Mouse (Mus musculus) intestine, postnatal 0 days (tissue): ENCODE measurements around the gene Smg6. TPM values are rescaled to one million over a fixed set of nuclear protein-coding genes. Genes with fewer than 3 reads are reported as not detected.
A peak's percentile ranks its signal among the peaks of the same experiment; 100 is the strongest.

Experiments used
- ATAC-seq: fragments of 200-750 bp; cut with Nextera tagmentation; 2 replicates; pipeline ENCODE4 v1.8.0; 2017; ENCODE audit warnings: mild to moderate bottlenecking, moderate TSS enrichment, moderate library complexity
- H3K27ac ChIP-seq: fragments of 300-500 bp; sonication (generic); 2 replicates; pipeline ENCODE4 v1.5.1; 2014; ENCODE audit warnings: mild to moderate bottlenecking, low read depth, low read length, moderate library complexity
- H3K27me3 ChIP-seq: fragments of 300-500 bp; sonication (generic); replicated peaks from 2 replicates; pipeline ENCODE4 v1.6.1; 2014; ENCODE audit warnings: low read length, mixed read lengths; ENCODE audit not compliant: control insufficient read depth, insufficient read depth
- H3K36me3 ChIP-seq: fragments of 300-500 bp; sonication (generic); 2 replicates; pipeline ENCODE4 v1.6.1; 2014; ENCODE audit warnings: mild to moderate bottlenecking, moderate library complexity; ENCODE audit not compliant: control insufficient read depth, insufficient read depth
- H3K4me1 ChIP-seq: fragments of 300-500 bp; sonication (generic); replicated peaks from 2 replicates; pipeline ENCODE4 v1.6.1; 2014; ENCODE audit warnings: antibody characterized with exemption, low read length, mixed read lengths; ENCODE audit not compliant: control insufficient read depth, insufficient read depth
- H3K4me2 ChIP-seq: fragments of 300-500 bp; sonication (generic); replicated peaks from 2 replicates; pipeline ENCODE4 v1.6.1; 2014; ENCODE audit warnings: low read depth, mild to moderate bottlenecking, moderate library complexity
- H3K4me3 ChIP-seq: fragments of 300-500 bp; sonication (generic); 2 replicates; pipeline ENCODE4 v1.5.1; 2014; ENCODE audit warnings: low read depth, low read length
- H3K9ac ChIP-seq: fragments of 300-500 bp; sonication (generic); 2 replicates; pipeline ENCODE4 v1.6.1; 2014; ENCODE audit warnings: mild to moderate bottlenecking, low read depth, low read length
- H3K9me3 ChIP-seq: fragments of 300-500 bp; sonication (generic); 2 replicates; pipeline ENCODE4 v1.6.1; 2016; ENCODE audit warnings: mixed run types; ENCODE audit not compliant: control insufficient read depth
- CTCF ChIP-seq: sonication (generic); IDR thresholded peaks from 2 replicates; pipeline ENCODE4 v1.5.1; 2016; ENCODE audit warnings: low read depth, mild to moderate bottlenecking, control low read depth, antibody characterized with exemption, moderate library complexity
- WGBS: fragments of 180-500 bp; shearing (Covaris S2); extraction: QIAGEN DNeasy Blood & Tissue Kit; methylation state at CpG from one replicate; pipeline ENCODE4 v1.1.7; 2014; 5-methylcytosine and 5-hydroxymethylcytosine counted together
- polyA plus RNA-seq: library from polyadenylated mRNA; unstranded; fragments of >200 nt; fragmentation: Nextera tagmentation; extraction: Ambion mirVana; gene quantifications from 2 replicates; pipeline ENCODE4 v1.2.1, GENCODE M21; 2015

The Smg6 gene
- polyA plus RNA-seq, 1 experiment from 2014 or later: 6.5 TPM

DNA sequence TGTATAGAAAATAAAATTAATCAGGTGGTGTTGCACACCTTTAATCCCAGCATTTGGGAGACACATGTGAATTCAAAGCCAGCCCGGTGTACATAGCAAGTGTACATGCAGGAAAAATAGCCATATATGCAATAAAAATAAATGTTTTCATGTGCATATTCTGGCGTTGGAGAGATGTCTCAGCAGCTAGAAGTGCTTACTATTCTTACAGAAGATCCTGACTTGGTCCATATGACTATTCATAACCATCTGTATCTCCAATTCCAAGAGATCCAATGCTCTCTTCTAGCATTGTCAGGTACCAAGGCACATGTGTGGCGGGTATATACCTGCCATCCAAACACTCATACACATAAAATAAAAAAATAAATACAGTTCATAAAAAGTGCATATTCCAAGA, 200.8 kb downstream of the Smg6 start:
- no peaks in the 10 kb centered on the region for H3K36me3 ChIP-seq
- H3K4me2 ChIP-seq: no peak overlapping the region
- no peak overlapping the region for H3K9ac ChIP-seq
- no peak overlapping the region for H3K4me3 ChIP-seq
- no peak for ATAC-seq
- WGBS: 92% methylated on average over 3 of the region's 3 CpGs
- no peak overlapping the region for H3K27ac ChIP-seq
- H3K9me3 ChIP-seq: no peaks in the 10 kb centered on the region
- H3K27me3 ChIP-seq: no peaks in the 10 kb centered on the region
- no peak for TF ChIP-seq CTCF
- no peaks in the 10 kb centered on the region for H3K4me1 ChIP-seq

DNA sequence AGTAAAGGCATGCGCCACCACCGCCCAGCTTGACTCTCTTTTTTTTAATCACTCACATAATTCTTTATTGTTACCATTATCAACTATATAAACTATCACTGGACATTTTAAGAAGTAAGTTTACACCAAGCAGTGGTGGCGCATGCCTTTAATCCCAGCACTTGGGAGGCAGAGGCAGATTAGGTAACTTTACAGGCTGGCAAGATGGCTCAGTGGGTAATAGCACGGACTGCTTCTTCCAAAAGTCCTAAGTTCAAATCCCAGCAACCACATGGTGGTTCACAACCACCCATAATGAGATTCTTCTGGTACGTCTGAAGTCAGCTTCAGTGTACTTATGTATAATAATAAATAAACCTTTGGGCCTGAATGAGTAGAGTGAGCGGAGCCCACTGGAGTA, 203.9 kb downstream of the Smg6 start:
- Histone ChIP-seq H3K9ac (no peak overlapping the region), H3K27ac (no peak overlapping the region), H3K4me1 (no peaks in the 10 kb centered on the region; the same call in 1 of the 2 replicates), H3K4me2 (no peak overlapping the region), H3K9me3 (no peaks in the 10 kb centered on the region), H3K4me3 (no peak overlapping the region), H3K27me3 (no peaks in the 10 kb centered on the region), H3K36me3 (0 out of 2 replicates have a peak, but pooled peaks cover 3% of the 10 kb centered on the region)
- 96% methylated on average over 6 of the region's 6 CpGs for WGBS
- ATAC-seq: no peak
- TF ChIP-seq CTCF: no peak

DNA sequence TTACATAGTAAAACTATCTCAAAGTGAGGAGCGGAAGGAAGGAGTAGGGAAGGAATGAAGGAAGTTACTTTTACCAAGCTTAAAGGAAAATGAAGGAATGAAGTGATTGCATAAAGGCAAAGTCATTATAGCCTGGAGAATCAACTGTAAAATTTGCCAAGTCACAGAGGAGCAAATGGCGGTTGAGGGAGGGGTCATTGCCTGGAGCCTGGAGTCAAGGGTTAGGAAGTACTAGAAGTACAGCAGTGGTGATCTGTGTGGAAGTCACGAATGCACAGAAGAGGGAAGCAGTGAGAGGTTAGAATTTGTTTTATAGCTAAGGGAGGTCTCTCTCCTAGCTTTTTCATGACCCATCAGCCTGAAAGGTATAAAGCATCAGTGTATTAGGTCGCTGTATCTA, 205.7 kb downstream of the Smg6 start:
- no peaks in the 10 kb centered on the region; the same call in 1 of the 2 replicates for H3K4me1 ChIP-seq
- no peaks in the 10 kb centered on the region for H3K27me3 ChIP-seq
- ATAC-seq: no peak
- no peak overlapping the region for H3K27ac ChIP-seq
- H3K4me3 ChIP-seq: no peak overlapping the region
- 0 out of 2 replicates have a peak, but pooled peaks cover 3% of the 10 kb centered on the region for H3K36me3 ChIP-seq
- no peak for TF ChIP-seq CTCF
- WGBS: 84% methylated on average over 4 of the region's 4 CpGs
- no peak overlapping the region for H3K4me2 ChIP-seq
- no peak overlapping the region for H3K9ac ChIP-seq
- no peaks in the 10 kb centered on the region for H3K9me3 ChIP-seq

DNA sequence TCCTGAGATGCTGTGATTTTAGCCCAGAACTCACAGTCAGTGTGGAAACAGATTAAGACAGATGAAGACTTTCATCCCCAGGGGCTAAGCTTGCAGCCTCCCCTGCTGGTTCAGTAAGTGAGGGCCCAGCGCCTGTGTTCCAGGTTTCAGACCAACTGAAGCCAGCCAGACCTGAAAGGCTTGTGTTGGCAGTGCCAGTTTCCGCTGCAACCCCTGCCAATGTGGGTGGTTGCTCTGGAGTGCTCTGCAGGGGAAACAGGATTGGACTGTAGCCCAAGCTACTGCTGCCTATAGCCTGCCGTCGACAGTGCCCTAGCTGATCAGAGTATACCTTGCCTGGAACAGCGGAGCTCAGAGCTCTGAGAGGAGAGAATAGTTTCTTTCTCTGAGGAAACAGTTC, 206.7 kb downstream of the Smg6 start:
- Histone ChIP-seq H3K4me2 (no peak overlapping the region), H3K27ac (no peak overlapping the region), H3K4me3 (no peak overlapping the region), H3K27me3 (no peaks in the 10 kb centered on the region), H3K9ac (no peak overlapping the region), H3K36me3 (0 out of 2 replicates have a peak, but pooled peaks cover 3% of the 10 kb centered on the region), H3K9me3 (no peaks in the 10 kb centered on the region), H3K4me1 (no peaks in the 10 kb centered on the region; the same call in 1 of the 2 replicates)
- TF ChIP-seq CTCF: peak; percentile 55
- WGBS: 80% methylated on average over 5 of the region's 5 CpGs
- ATAC-seq: no peak

DNA sequence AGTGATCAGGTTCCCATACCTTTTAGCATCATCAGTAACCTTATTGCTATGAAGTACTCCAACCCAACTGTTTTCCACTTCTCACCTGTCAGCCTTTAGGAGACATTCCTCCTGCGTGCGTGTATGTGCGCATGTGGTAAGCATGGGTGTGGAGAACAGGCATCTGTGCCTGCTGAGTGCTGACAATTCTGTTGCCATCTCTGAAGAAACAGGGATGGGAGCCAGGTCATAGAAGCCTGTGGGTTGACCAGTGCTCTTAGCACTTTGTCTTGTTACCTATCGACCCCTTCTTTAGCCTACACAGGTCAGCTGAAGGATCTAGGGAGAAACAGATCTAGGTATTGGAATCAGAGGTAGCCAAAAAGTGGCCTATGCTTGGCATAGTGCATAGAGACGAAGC, 207.8 kb downstream of the Smg6 start:
- no peaks in the 10 kb centered on the region for H3K27me3 ChIP-seq
- no peak for ATAC-seq
- no peak for TF ChIP-seq CTCF
- H3K4me1 ChIP-seq: no peaks in the 10 kb centered on the region; the same call in 1 of the 2 replicates
- H3K4me3 ChIP-seq: no peak overlapping the region
- no peaks in the 10 kb centered on the region for H3K9me3 ChIP-seq
- H3K9ac ChIP-seq: no peak overlapping the region
- 0 out of 2 replicates have a peak, but pooled peaks cover 3% of the 10 kb centered on the region for H3K36me3 ChIP-seq
- no peak overlapping the region; the same call in 1 of the 2 replicates for H3K27ac ChIP-seq
- 89% methylated on average over 5 of the region's 5 CpGs for WGBS
- H3K4me2 ChIP-seq: no peak overlapping the region

DNA sequence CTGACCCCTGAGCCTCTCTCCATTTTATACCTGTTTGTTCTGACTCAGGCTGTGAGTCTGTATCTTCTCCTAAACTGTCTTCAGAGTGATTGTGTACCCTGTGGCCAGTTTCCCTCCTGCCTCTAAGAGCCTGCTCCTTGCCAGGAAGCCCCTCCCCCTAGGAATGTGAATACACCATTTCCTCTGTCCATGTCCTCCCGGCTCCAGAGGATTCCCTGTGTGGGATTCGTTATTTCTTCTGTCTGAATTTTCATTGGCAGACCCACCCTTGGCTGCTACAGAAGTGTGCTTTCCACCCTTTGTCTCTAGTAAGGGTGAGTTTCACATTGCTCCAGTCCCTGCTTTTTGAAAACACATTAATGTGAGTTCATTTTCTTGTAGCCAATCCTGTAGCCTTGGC, 208.3 kb downstream of the Smg6 start:
- H3K36me3 ChIP-seq: 0 out of 2 replicates have a peak, but pooled peaks cover 3% of the 10 kb centered on the region
- H3K27ac ChIP-seq: no peak overlapping the region; the same call in 1 of the 2 replicates
- no peak for TF ChIP-seq CTCF
- no peaks in the 10 kb centered on the region for H3K9me3 ChIP-seq
- 16% methylated on average over 2 of the region's 2 CpGs for WGBS
- no peaks in the 10 kb centered on the region for H3K27me3 ChIP-seq
- no peak for ATAC-seq
- no peaks in the 10 kb centered on the region; the same call in 1 of the 2 replicates for H3K4me1 ChIP-seq
- no peak overlapping the region for H3K4me3 ChIP-seq
- H3K4me2 ChIP-seq: no peak overlapping the region
- no peak overlapping the region for H3K9ac ChIP-seq
